Mouse (Mus musculus) cerebellum, adult 11-12 months (tissue): ENCODE results near the gene Gpc3.

Source experiments
- DNase-seq: peaks from one replicate; pipeline ENCODE4 v3.0.0; 2022

Gene Gpc3

GRCm38 (mm10) chrX:52551296-52551695 lies 62.5 kb downstream of the Gpc3 start:
- no peak for DNase-seq

GRCm38 (mm10) chrX:52544623-52545022 lies 69.1 kb downstream of the Gpc3 start:
- no peak for DNase-seq

GRCm38 (mm10) chrX:52537282-52537681 lies 76.5 kb downstream of the Gpc3 start:
- no peak for DNase-seq

- no peak for DNase-seq
These were observed 80.0 kb downstream of the Gpc3 start for GRCm38 (mm10) chrX:52533766-52534165.

GRCm38 (mm10) chrX:52533098-52533497 lies 80.7 kb downstream of the Gpc3 start:
- no peak for DNase-seq

GRCm38 (mm10) chrX:52532124-52532523 lies 81.6 kb downstream of the Gpc3 start:
- no peak for DNase-seq

GRCm38 (mm10) chrX:52526086-52526485 lies 87.7 kb downstream of the Gpc3 start:
- no peak for DNase-seq

GRCm38 (mm10) chrX:52525132-52525531 lies 88.6 kb downstream of the Gpc3 start:
- no peak for DNase-seq

- DNase-seq = no peak
These were observed 99.2 kb downstream of the Gpc3 start for GRCm38 (mm10) chrX:52514553-52514952.

- no peak for DNase-seq
These were observed 102.6 kb downstream of the Gpc3 start for GRCm38 (mm10) chrX:52511151-52511550.

- no peak for DNase-seq
These were observed 109.9 kb downstream of the Gpc3 start for GRCm38 (mm10) chrX:52503857-52504256.

GRCm38 (mm10) chrX:52489461-52489860 lies 124.3 kb downstream of the Gpc3 start:
- DNase-seq = no peak

GRCm38 (mm10) chrX:52455074-52455588 lies 158.6 kb downstream of the Gpc3 start:
- DNase-seq = no peak

GRCm38 (mm10) chrX:52453445-52454182 lies 160.1 kb downstream of the Gpc3 start:
- peak; percentile 16 for DNase-seq

GRCm38 (mm10) chrX:52449177-52449576 lies 164.6 kb downstream of the Gpc3 start:
- DNase-seq = no peak

GRCm38 (mm10) chrX:52448496-52448895 lies 165.3 kb downstream of the Gpc3 start:
- DNase-seq = no peak

- no peak for DNase-seq
These were observed 167.2 kb downstream of the Gpc3 start for GRCm38 (mm10) chrX:52446530-52446929.

GRCm38 (mm10) chrX:52444977-52445376 lies 168.8 kb downstream of the Gpc3 start:
- DNase-seq = no peak

- no peak for DNase-seq
These were observed 172.0 kb downstream of the Gpc3 start for GRCm38 (mm10) chrX:52441798-52442197.

- DNase-seq = no peak
These were observed 174.3 kb downstream of the Gpc3 start for GRCm38 (mm10) chrX:52439421-52439820.

- no peak for DNase-seq
These were observed 188.1 kb downstream of the Gpc3 start for GRCm38 (mm10) chrX:52425605-52426004.

- no peak for DNase-seq
These were observed 193.9 kb downstream of the Gpc3 start for GRCm38 (mm10) chrX:52419850-52420249.

GRCm38 (mm10) chrX:52412936-52413335 lies 200.8 kb downstream of the Gpc3 start:
- DNase-seq = no peak

GRCm38 (mm10) chrX:52401188-52401587 lies 212.6 kb downstream of the Gpc3 start:
- DNase-seq = no peak

GRCm38 (mm10) chrX:52375129-52375528 lies 238.6 kb downstream of the Gpc3 start:
- no peak for DNase-seq
